ENCODE assay signal across 16 mouse cellular contexts in the genomic region with DNA sequence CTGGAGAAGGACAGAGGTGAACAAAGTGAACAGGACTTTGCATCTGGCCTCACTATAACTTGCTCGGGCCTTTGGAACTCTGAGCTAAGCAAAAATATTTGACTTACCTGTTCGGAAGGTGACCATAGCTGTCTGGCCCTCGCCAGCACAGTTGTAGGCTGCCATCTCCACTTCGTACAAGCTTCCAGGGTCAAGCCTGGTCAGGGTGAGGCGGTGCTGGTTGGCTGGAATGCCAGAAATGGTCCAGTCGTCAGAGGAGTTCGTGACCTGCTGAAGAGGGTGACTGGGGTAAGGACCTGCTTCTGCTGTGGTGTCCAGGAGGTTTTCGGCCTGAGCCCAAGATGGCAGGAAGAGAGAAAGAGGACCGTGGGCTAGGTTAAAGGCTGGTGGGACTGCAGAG.
A peak's percentile ranks its signal among the peaks of the same experiment; 100 is the strongest.
DNase-seq lines count a peak whose midpoint lies in the region; ATAC-seq and TF ChIP-seq lines count a peak whose summit lies in the region.
"Had no signal": no experiment of that assay in that cellular context is flagged by ENCODE, and none has a peak within 500 bp of the region (broad histone marks: within the 10 kb centered on the region; RNA-seq: fewer than 3 reads in every experiment).

No protein-coding gene starts in this region.

- no peaks in the 10 kb centered on the region for H3K9me3 ChIP-seq in hindbrain, postnatal 0 days (ENCODE audit: low read length)
- no peaks in the 10 kb centered on the region for H3K9me3 ChIP-seq in hindbrain, embryonic 14.5 days (ENCODE audit: control insufficient read depth, low read length)
- no peaks in the 10 kb centered on the region for H3K9me3 ChIP-seq in forebrain, embryonic 13.5 days (replicated peaks)
- no peaks in the 10 kb centered on the region for H3K9me3 ChIP-seq in limb, embryonic 13.5 days
- H3K9me3 ChIP-seq: heart, embryonic 13.5 days; liver, embryonic 13.5 days had no signal

- peak overlapping the region; percentile 74; the same call in 1 of the 2 replicates for H3K27ac ChIP-seq in hindbrain, postnatal 0 days
- no peak overlapping the region for H3K27ac ChIP-seq in hindbrain, embryonic 14.5 days
- H3K27ac ChIP-seq in forebrain, embryonic 13.5 days: peak overlapping the region; percentile 86
- H3K27ac ChIP-seq in limb, embryonic 13.5 days: peak overlapping the region; percentile 4; the same call in 1 of the 2 replicates
- H3K27ac ChIP-seq: liver, embryonic 13.5 days; stomach, postnatal 0 days had no signal

- no peak overlapping the region for H3K9ac ChIP-seq in hindbrain, postnatal 0 days (replicated peaks; ENCODE audit: low read length)
- H3K9ac ChIP-seq in hindbrain, embryonic 14.5 days: no peak overlapping the region
- no peak overlapping the region for H3K9ac ChIP-seq in forebrain, embryonic 13.5 days
- H3K9ac ChIP-seq in limb, embryonic 13.5 days: no peak overlapping the region
- H3K9ac ChIP-seq: heart, embryonic 13.5 days; liver, embryonic 13.5 days had no signal

- DNase-seq in cerebellum, postnatal 25 days: peak; percentile 13 to 22
- DNase-seq in cerebellum, postnatal 4 days (ENCODE audit: low spot score in 2 of 2): no peak
- no peak for DNase-seq in hindbrain, postnatal 0 days (ENCODE audit: low spot score)
- DNase-seq in hindbrain, embryonic 14.5 days (ENCODE audit: low spot score): no peak
- no peak for DNase-seq in thymus, postnatal 36 days
- no peak for DNase-seq in frontal cortex, postnatal 10 days (ENCODE audit: low spot score in 2 of 2)
- DNase-seq: adrenal gland, adult 8-10 months; heart, postnatal 36 days; left cerebral cortex, postnatal 4 days; liver, embryonic 13.5 days had no signal

- 86% methylated on average over 9 of the region's 9 CpGs for WGBS in hindbrain, postnatal 0 days
- WGBS in hindbrain, embryonic 14.5 days: 93% methylated on average over 9 of the region's 9 CpGs
- 88% methylated on average over 9 of the region's 9 CpGs for WGBS in forebrain, embryonic 13.5 days
- 84% methylated on average over 9 of the region's 9 CpGs for WGBS in limb, embryonic 13.5 days

- 0 out of 2 replicates have a peak, but pooled peaks cover 3% of the 10 kb centered on the region for H3K4me1 ChIP-seq in hindbrain, postnatal 0 days (ENCODE audit: insufficient read depth, low read length)
- H3K4me1 ChIP-seq in hindbrain, embryonic 14.5 days (replicated peaks; ENCODE audit: control insufficient read depth, insufficient read depth, low read length): peaks cover 9% of the 10 kb centered on the region
- H3K4me1 ChIP-seq in forebrain, embryonic 13.5 days: peaks cover 39% of the 10 kb centered on the region
- peaks cover 46% of the 10 kb centered on the region for H3K4me1 ChIP-seq in limb, embryonic 13.5 days
- H3K4me1 ChIP-seq: liver, embryonic 13.5 days had no signal

- no peak for ATAC-seq in hindbrain, postnatal 0 days
- no peak for ATAC-seq in hindbrain, embryonic 14.5 days (ENCODE audit: low FRiP score)
- ATAC-seq in forebrain, embryonic 13.5 days: no peak
- ATAC-seq in limb, embryonic 13.5 days (ENCODE audit: low FRiP score, low read depth): no peak
- ATAC-seq: intestine, embryonic 16.5 days had no signal

- H3K4me2 ChIP-seq in hindbrain, postnatal 0 days (ENCODE audit: low read depth, low read length): no peak overlapping the region
- H3K4me2 ChIP-seq in hindbrain, embryonic 14.5 days (replicated peaks): no peak overlapping the region
- no peak overlapping the region for H3K4me2 ChIP-seq in forebrain, embryonic 13.5 days
- H3K4me2 ChIP-seq in limb, embryonic 13.5 days (replicated peaks): no peak overlapping the region
- H3K4me2 ChIP-seq: heart, embryonic 13.5 days; liver, embryonic 13.5 days had no signal

- H3K36me3 ChIP-seq in hindbrain, postnatal 0 days (ENCODE audit: insufficient read depth, low read length): peaks cover 25% of the 10 kb centered on the region
- H3K36me3 ChIP-seq in hindbrain, embryonic 14.5 days (replicated peaks; ENCODE audit: control insufficient read depth, insufficient read depth): peaks cover 38% of the 10 kb centered on the region
- H3K36me3 ChIP-seq in forebrain, embryonic 13.5 days (ENCODE audit: poor library complexity, severe bottlenecking): peaks cover 82% of the 10 kb centered on the region
- H3K36me3 ChIP-seq in limb, embryonic 13.5 days: peaks cover 97% of the 10 kb centered on the region
- H3K36me3 ChIP-seq: liver, embryonic 13.5 days had no signal

- no peak for TF ChIP-seq CTCF in hindbrain, postnatal 0 days (IDR thresholded peaks at IDR 0.05; ENCODE audit: low read depth)

- no peak overlapping the region for H3K4me3 ChIP-seq in hindbrain, postnatal 0 days (ENCODE audit: low read length)
- no peak overlapping the region for H3K4me3 ChIP-seq in hindbrain, embryonic 14.5 days (replicated peaks; ENCODE audit: low read length)
- no peak overlapping the region for H3K4me3 ChIP-seq in forebrain, embryonic 13.5 days
- H3K4me3 ChIP-seq in limb, embryonic 13.5 days: no peak overlapping the region
- H3K4me3 ChIP-seq: erythroblast, embryonic 14.5 days; heart, embryonic 13.5 days; liver, embryonic 13.5 days had no signal

- no peaks in the 10 kb centered on the region for H3K27me3 ChIP-seq in hindbrain, postnatal 0 days (ENCODE audit: insufficient read depth, low read length)
- no peaks in the 10 kb centered on the region for H3K27me3 ChIP-seq in hindbrain, embryonic 14.5 days (ENCODE audit: control insufficient read depth, insufficient read depth, low read length)
- no peaks in the 10 kb centered on the region for H3K27me3 ChIP-seq in forebrain, embryonic 13.5 days
- no peaks in the 10 kb centered on the region for H3K27me3 ChIP-seq in limb, embryonic 13.5 days
- H3K27me3 ChIP-seq: heart, embryonic 13.5 days; liver, embryonic 13.5 days had no signal

Comparison
In these comparisons a context has a peak if more than half of its experiments do, and no peak if none do; other contexts are left out.
1. DNase-seq: peak in cerebellum, postnatal 25 days (2 of 2); none in cerebellum, postnatal 4 days (0 of 2), hindbrain, postnatal 0 days (single experiment), hindbrain, embryonic 14.5 days (single experiment), thymus, postnatal 36 days (0 of 2) and frontal cortex, postnatal 10 days (0 of 2).